Mouse (Mus musculus): ENCODE measurements around the gene Klhdc8a. TPM values are rescaled to one million over a fixed set of nuclear protein-coding genes. Genes with fewer than 3 reads are reported as not detected.

Gene Klhdc8a
- polyA plus RNA-seq (2015; fragmentation: Nextera tagmentation; extraction: Ambion mirVana), result 0.06 and 0.11 TPM in 2 replicates

- 2% methylated on average over 28 of the region's 28 CpGs for WGBS (ENCODE audit: insufficient replicate concordance)
- H3K4me1 ChIP-seq (ENCODE audit: control insufficient read depth, low read depth, low read length), result no peaks in the 10 kb centered on the region
- no peaks in the 10 kb centered on the region for H3K36me3 ChIP-seq (ENCODE audit: control insufficient read depth, insufficient read depth)
- H3K4me3 ChIP-seq (ENCODE audit: low read depth, low read length), result peak within 1 kb of the TSS; percentile 54
- peaks cover 46% of the 10 kb centered on the region for H3K27me3 ChIP-seq (ENCODE audit: control insufficient read depth, insufficient read depth, low read depth, low read length)
- H3K9ac ChIP-seq (ENCODE audit: low read depth, low read length), result peak within 1 kb of the TSS; percentile 26
- H3K9me3 ChIP-seq (replicated peaks; ENCODE audit: control insufficient read depth, low read length), result no peaks in the 10 kb centered on the region
- peak; percentile 69 for ATAC-seq (ENCODE audit: low read depth)
- H3K4me2 ChIP-seq (ENCODE audit: low read depth, low read length), result peak within 1 kb of the TSS; percentile 60
- no peak within 1 kb of the TSS for H3K27ac ChIP-seq (ENCODE audit: low read length)
Measured at GRCm38 (mm10) chr1:132298425-132298800, at the start of gene Klhdc8a. Gene Klhdc8a (plus strand): TSS chr1:132298626.

- no peak for ATAC-seq (ENCODE audit: low read depth)
- Histone ChIP-seq H3K27me3 (ENCODE audit: control insufficient read depth, insufficient read depth, low read depth, low read length) (no peaks in the 10 kb centered on the region), H3K9me3 (replicated peaks; ENCODE audit: control insufficient read depth, low read length) (no peaks in the 10 kb centered on the region), H3K27ac (ENCODE audit: low read length) (no peak overlapping the region), H3K36me3 (ENCODE audit: control insufficient read depth, insufficient read depth) (no peaks in the 10 kb centered on the region), H3K9ac (ENCODE audit: low read depth, low read length) (no peak overlapping the region), H3K4me2 (ENCODE audit: low read depth, low read length) (no peak overlapping the region), H3K4me1 (ENCODE audit: control insufficient read depth, low read depth, low read length) (no peaks in the 10 kb centered on the region), H3K4me3 (ENCODE audit: low read depth, low read length) (no peak overlapping the region)
- WGBS (ENCODE audit: insufficient replicate concordance), result 64% methylated on average over 6 of the region's 6 CpGs
Measured at GRCm38 (mm10) chr1:132254467-132254866, 44.0 kb upstream of the Klhdc8a start.

- H3K27ac ChIP-seq (ENCODE audit: low read length), result no peak overlapping the region
- no peak for ATAC-seq (ENCODE audit: low read depth)
- H3K4me3 ChIP-seq (ENCODE audit: low read depth, low read length), result no peak overlapping the region
- no peaks in the 10 kb centered on the region for H3K9me3 ChIP-seq (replicated peaks; ENCODE audit: control insufficient read depth, low read length)
- WGBS (ENCODE audit: insufficient replicate concordance), result 70% methylated on average over 1 of the region's 1 CpGs
- H3K9ac ChIP-seq (ENCODE audit: low read depth, low read length), result no peak overlapping the region
- no peak overlapping the region for H3K4me2 ChIP-seq (ENCODE audit: low read depth, low read length)
- H3K27me3 ChIP-seq (ENCODE audit: control insufficient read depth, insufficient read depth, low read depth, low read length), result no peaks in the 10 kb centered on the region
- H3K4me1 ChIP-seq (ENCODE audit: control insufficient read depth, low read depth, low read length), result peaks cover 16% of the 10 kb centered on the region
- no peaks in the 10 kb centered on the region for H3K36me3 ChIP-seq (ENCODE audit: control insufficient read depth, insufficient read depth)
Measured at GRCm38 (mm10) chr1:132260331-132260730, 38.1 kb upstream of the Klhdc8a start.

DNA sequence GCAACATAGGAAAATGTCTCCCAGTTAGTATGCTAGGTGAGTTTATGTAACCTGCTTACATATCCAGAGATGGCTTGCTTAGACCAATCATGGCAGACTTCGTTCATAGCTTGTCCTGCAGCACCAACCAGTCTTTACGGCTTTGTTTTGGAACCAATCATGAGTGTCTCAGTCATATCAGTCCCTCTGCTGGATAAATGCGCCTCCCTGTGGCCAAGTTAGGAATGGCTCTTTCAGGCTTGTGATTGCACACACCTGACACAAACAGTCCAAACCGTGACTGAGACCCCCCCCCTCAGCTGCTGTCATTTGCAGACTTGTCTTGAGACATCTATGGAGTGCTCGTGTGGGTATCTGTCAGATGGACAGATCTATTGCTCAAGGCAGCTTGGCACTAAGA, 37.4 kb upstream of the Klhdc8a start:
- ATAC-seq (ENCODE audit: low read depth), result no peak
- no peaks in the 10 kb centered on the region for H3K27me3 ChIP-seq (ENCODE audit: control insufficient read depth, insufficient read depth, low read depth, low read length)
- H3K36me3 ChIP-seq (ENCODE audit: control insufficient read depth, insufficient read depth), result no peaks in the 10 kb centered on the region
- 43% methylated on average over 5 of the region's 5 CpGs for WGBS (ENCODE audit: insufficient replicate concordance)
- H3K4me2 ChIP-seq (ENCODE audit: low read depth, low read length), result no peak overlapping the region
- peaks cover 17% of the 10 kb centered on the region for H3K4me1 ChIP-seq (ENCODE audit: control insufficient read depth, low read depth, low read length)
- H3K27ac ChIP-seq (ENCODE audit: low read length), result no peak overlapping the region
- H3K9me3 ChIP-seq (replicated peaks; ENCODE audit: control insufficient read depth, low read length), result no peaks in the 10 kb centered on the region
- H3K9ac ChIP-seq (ENCODE audit: low read depth, low read length), result no peak overlapping the region
- no peak overlapping the region for H3K4me3 ChIP-seq (ENCODE audit: low read depth, low read length)

- H3K27me3 ChIP-seq (ENCODE audit: control insufficient read depth, insufficient read depth, low read depth, low read length), result no peaks in the 10 kb centered on the region
- H3K27ac ChIP-seq (ENCODE audit: low read length), result no peak overlapping the region
- no peak overlapping the region for H3K4me2 ChIP-seq (ENCODE audit: low read depth, low read length)
- peaks cover 17% of the 10 kb centered on the region for H3K4me1 ChIP-seq (ENCODE audit: control insufficient read depth, low read depth, low read length)
- H3K9ac ChIP-seq (ENCODE audit: low read depth, low read length), result no peak overlapping the region
- no peak for ATAC-seq (ENCODE audit: low read depth)
- H3K4me3 ChIP-seq (ENCODE audit: low read depth, low read length), result no peak overlapping the region
- H3K36me3 ChIP-seq (ENCODE audit: control insufficient read depth, insufficient read depth), result no peaks in the 10 kb centered on the region
- H3K9me3 ChIP-seq (replicated peaks; ENCODE audit: control insufficient read depth, low read length), result no peaks in the 10 kb centered on the region
- WGBS (ENCODE audit: insufficient replicate concordance), result 85% methylated on average over 4 of the region's 4 CpGs
Measured at GRCm38 (mm10) chr1:132263618-132264017, 34.8 kb upstream of the Klhdc8a start.

GRCm38 (mm10) chr1:132264577-132264976, 33.8 kb upstream of the Klhdc8a start:
- no peak overlapping the region for H3K27ac ChIP-seq (ENCODE audit: low read length)
- 31% methylated on average over 7 of the region's 7 CpGs for WGBS (ENCODE audit: insufficient replicate concordance)
- peaks cover 17% of the 10 kb centered on the region for H3K4me1 ChIP-seq (ENCODE audit: control insufficient read depth, low read depth, low read length)
- H3K36me3 ChIP-seq (ENCODE audit: control insufficient read depth, insufficient read depth), result no peaks in the 10 kb centered on the region
- H3K4me2 ChIP-seq (ENCODE audit: low read depth, low read length), result 0 out of 2 replicates have a peak overlapping the region, but pooled peaks have one; percentile 13
- no peak overlapping the region for H3K4me3 ChIP-seq (ENCODE audit: low read depth, low read length)
- H3K9me3 ChIP-seq (replicated peaks; ENCODE audit: control insufficient read depth, low read length), result no peaks in the 10 kb centered on the region
- no peaks in the 10 kb centered on the region for H3K27me3 ChIP-seq (ENCODE audit: control insufficient read depth, insufficient read depth, low read depth, low read length)
- ATAC-seq (ENCODE audit: low read depth), result peak; percentile 95
- no peak overlapping the region for H3K9ac ChIP-seq (ENCODE audit: low read depth, low read length)

DNA sequence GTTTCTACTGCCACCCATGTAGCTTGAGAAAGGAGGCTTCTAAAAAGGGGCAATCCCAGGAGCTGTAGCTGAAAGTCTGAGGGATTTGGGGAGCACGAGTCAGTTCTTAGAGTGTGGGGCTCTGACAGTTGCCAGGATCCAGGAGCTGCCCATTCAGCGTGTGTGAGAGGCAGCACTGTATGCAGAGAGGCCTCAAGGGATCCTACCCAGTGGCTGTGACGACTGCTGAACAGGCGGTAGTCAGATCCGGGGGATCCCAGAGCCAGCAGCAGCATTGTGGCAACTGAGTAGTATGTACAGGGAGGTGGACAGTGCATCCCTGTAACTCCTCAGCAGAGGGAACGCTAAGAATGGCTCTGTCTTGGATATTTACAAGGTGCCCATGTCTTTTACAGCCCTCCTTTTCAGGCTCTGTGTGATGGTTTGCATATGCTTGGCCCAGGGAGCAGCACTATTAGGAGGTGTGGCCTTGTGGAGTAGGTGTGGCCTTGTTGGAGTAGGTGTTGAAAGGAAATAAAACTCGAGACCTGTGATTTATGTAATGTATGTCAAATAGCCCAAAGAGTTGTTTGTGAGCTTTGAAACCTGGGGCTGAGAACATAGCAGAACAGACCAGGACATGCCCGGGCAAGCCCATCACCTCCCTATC, 33.1 kb upstream of the Klhdc8a start:
- no peak for ATAC-seq (ENCODE audit: low read depth)
- no peaks in the 10 kb centered on the region for H3K36me3 ChIP-seq (ENCODE audit: control insufficient read depth, insufficient read depth)
- H3K4me3 ChIP-seq (ENCODE audit: low read depth, low read length), result no peak overlapping the region
- no peak overlapping the region for H3K4me2 ChIP-seq (ENCODE audit: low read depth, low read length)
- H3K27me3 ChIP-seq (ENCODE audit: control insufficient read depth, insufficient read depth, low read depth, low read length), result no peaks in the 10 kb centered on the region
- peaks cover 17% of the 10 kb centered on the region for H3K4me1 ChIP-seq (ENCODE audit: control insufficient read depth, low read depth, low read length)
- H3K9ac ChIP-seq (ENCODE audit: low read depth, low read length), result no peak overlapping the region
- 67% methylated on average over 8 of the region's 8 CpGs for WGBS (ENCODE audit: insufficient replicate concordance)
- no peaks in the 10 kb centered on the region for H3K9me3 ChIP-seq (replicated peaks; ENCODE audit: control insufficient read depth, low read length)
- no peak overlapping the region for H3K27ac ChIP-seq (ENCODE audit: low read length)

DNA sequence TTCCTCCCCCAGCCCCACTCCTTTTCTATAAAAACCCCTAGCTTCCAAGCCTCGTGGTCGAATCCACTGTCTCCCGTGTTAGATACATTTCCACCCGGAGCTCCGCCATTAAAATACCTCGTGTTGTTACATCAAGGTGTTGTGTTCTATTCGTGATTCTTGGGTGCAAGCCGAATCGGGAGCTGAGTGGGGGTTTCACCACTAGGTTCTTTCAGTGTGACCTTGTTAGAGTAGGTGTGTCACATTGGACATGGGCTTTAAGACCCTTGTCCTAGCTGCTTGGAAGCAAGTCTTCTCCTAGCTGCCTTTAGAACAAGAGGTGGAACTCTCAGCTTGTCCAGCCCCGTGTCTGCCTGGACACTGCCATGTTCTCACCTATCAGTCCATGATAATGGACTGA, 32.5 kb upstream of the Klhdc8a start:
- Histone ChIP-seq H3K27ac (ENCODE audit: low read length) (no peak overlapping the region), H3K4me2 (ENCODE audit: low read depth, low read length) (no peak overlapping the region), H3K36me3 (ENCODE audit: control insufficient read depth, insufficient read depth) (no peaks in the 10 kb centered on the region), H3K9me3 (replicated peaks; ENCODE audit: control insufficient read depth, low read length) (no peaks in the 10 kb centered on the region), H3K9ac (ENCODE audit: low read depth, low read length) (no peak overlapping the region), H3K4me1 (ENCODE audit: control insufficient read depth, low read depth, low read length) (peaks cover 17% of the 10 kb centered on the region), H3K4me3 (ENCODE audit: low read depth, low read length) (no peak overlapping the region), H3K27me3 (ENCODE audit: control insufficient read depth, insufficient read depth, low read depth, low read length) (no peaks in the 10 kb centered on the region)
- ATAC-seq (ENCODE audit: low read depth), result no peak
- WGBS (ENCODE audit: insufficient replicate concordance), result 73% methylated on average over 10 of the region's 10 CpGs

- H3K4me1 ChIP-seq (ENCODE audit: control insufficient read depth, low read depth, low read length), result peaks cover 17% of the 10 kb centered on the region
- no peaks in the 10 kb centered on the region for H3K36me3 ChIP-seq (ENCODE audit: control insufficient read depth, insufficient read depth)
- no peak overlapping the region for H3K4me3 ChIP-seq (ENCODE audit: low read depth, low read length)
- no peaks in the 10 kb centered on the region for H3K27me3 ChIP-seq (ENCODE audit: control insufficient read depth, insufficient read depth, low read depth, low read length)
- no peaks in the 10 kb centered on the region for H3K9me3 ChIP-seq (replicated peaks; ENCODE audit: control insufficient read depth, low read length)
- WGBS (ENCODE audit: insufficient replicate concordance), result 44% methylated on average over 8 of the region's 8 CpGs
- H3K9ac ChIP-seq (ENCODE audit: low read depth, low read length), result no peak overlapping the region
- no peak overlapping the region for H3K4me2 ChIP-seq (ENCODE audit: low read depth, low read length)
- no peak for ATAC-seq (ENCODE audit: low read depth)
- H3K27ac ChIP-seq (ENCODE audit: low read length), result no peak overlapping the region
Measured at GRCm38 (mm10) chr1:132266791-132267557, 31.5 kb upstream of the Klhdc8a start.

All from liver, embryonic 16.5 days (tissue).